Mouse (Mus musculus): Measurements from ENCODE around the gene Ccdc87. TPM values are rescaled to one million over a fixed set of nuclear protein-coding genes. Genes with fewer than 3 reads are reported as not detected.
A peak's percentile ranks its signal among the peaks of the same experiment; 100 is the strongest.

Ccdc87 gene
- polyA plus RNA-seq, 1 experiment from 2014 or later: not detected

DNA sequence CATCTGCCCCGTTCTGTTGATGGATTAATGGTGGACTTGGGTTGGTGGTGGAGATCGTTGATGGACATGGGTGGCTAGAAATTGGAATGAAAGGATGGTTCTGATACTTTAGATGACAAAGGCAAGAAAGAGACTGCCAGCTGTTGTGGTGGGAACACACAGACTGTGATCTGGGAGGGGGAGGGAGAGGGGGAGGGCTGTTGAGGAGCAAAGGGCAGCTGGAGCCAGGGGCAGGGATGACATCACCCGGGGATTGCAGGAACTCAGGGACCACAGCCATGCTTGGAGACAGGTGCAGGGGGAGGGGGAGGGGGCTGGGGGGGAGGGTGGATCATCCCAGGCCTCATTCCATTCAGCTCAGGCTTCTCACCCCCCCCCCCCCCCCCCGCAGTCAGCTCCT lies 37.1 kb downstream of the Ccdc87 start:
- Histone ChIP-seq H3K4me1 (ENCODE audit: control insufficient read depth in 2 of 2, insufficient read depth in 2 of 2, low read length in 2 of 2) (peaks cover 4 to 9% of the 10 kb centered on the region in 2 experiments; a peak in 3 of 4 replicates), H3K9ac (ENCODE audit: low read length) (no peak overlapping the region), H3K4me2 (ENCODE audit: low read length) (no peak overlapping the region), H3K9me3 (ENCODE audit: control insufficient read depth, low read length) (no peaks in the 10 kb centered on the region), H3K4me3 (ENCODE audit: control insufficient read depth in 1 of 2, insufficient read depth in 1 of 2, low read depth in 1 of 2, low read length in 2 of 2) (no peak overlapping the region), H3K27ac (replicated peaks in 1 of 2; ENCODE audit: control insufficient read depth in 1 of 2, insufficient read depth in 1 of 2, low read depth in 2 of 2, low read length in 2 of 2) (no peak overlapping the region), H3K36me3 (ENCODE audit: control insufficient read depth, insufficient read depth, low read length) (no peaks in the 10 kb centered on the region), H3K27me3 (ENCODE audit: control insufficient read depth, insufficient read depth, low read length) (no peaks in the 10 kb centered on the region)
- no peak for ATAC-seq (ENCODE audit: insufficient number of reproducible peaks, insufficient read depth, low FRiP score, low read depth)
- WGBS: 60% methylated on average over 3 of the region's 4 CpGs

DNA sequence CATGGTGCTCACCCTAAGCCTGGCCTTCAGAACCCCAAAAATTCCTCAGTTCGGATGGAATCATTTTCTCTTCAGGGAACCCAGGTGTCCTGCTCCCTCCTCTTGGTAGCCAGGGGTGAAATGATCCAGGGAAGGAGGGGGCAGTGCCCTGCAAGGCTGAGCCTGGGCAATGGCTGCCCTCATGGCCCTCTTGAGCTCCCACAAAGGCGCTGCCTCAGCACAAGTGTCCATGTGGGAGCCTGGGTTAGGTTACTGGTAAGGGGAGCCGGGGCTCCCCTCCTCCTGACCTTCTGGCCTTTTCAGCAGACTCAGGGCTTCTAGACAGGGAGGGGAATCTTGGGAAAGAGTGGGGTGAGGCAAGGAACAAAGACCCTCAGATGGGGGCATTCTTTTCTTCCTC lies 37.6 kb downstream of the Ccdc87 start:
- no peak overlapping the region for H3K4me2 ChIP-seq (ENCODE audit: low read length)
- 64% methylated on average over 3 of the region's 3 CpGs for WGBS
- H3K27me3 ChIP-seq (ENCODE audit: control insufficient read depth, insufficient read depth, low read length): no peaks in the 10 kb centered on the region
- no peak overlapping the region for H3K4me3 ChIP-seq (ENCODE audit: control insufficient read depth in 1 of 2, insufficient read depth in 1 of 2, low read depth in 1 of 2, low read length in 2 of 2)
- no peaks in the 10 kb centered on the region for H3K9me3 ChIP-seq (ENCODE audit: control insufficient read depth, low read length)
- peaks cover 4 to 9% of the 10 kb centered on the region in 2 experiments; a peak in 3 of 4 replicates for H3K4me1 ChIP-seq (ENCODE audit: control insufficient read depth in 2 of 2, insufficient read depth in 2 of 2, low read length in 2 of 2)
- H3K9ac ChIP-seq (ENCODE audit: low read length): no peak overlapping the region
- no peak overlapping the region for H3K27ac ChIP-seq (replicated peaks in 1 of 2; ENCODE audit: control insufficient read depth in 1 of 2, insufficient read depth in 1 of 2, low read depth in 2 of 2, low read length in 2 of 2)
- no peak for ATAC-seq (ENCODE audit: insufficient number of reproducible peaks, insufficient read depth, low FRiP score, low read depth)
- no peaks in the 10 kb centered on the region for H3K36me3 ChIP-seq (ENCODE audit: control insufficient read depth, insufficient read depth, low read length)

DNA sequence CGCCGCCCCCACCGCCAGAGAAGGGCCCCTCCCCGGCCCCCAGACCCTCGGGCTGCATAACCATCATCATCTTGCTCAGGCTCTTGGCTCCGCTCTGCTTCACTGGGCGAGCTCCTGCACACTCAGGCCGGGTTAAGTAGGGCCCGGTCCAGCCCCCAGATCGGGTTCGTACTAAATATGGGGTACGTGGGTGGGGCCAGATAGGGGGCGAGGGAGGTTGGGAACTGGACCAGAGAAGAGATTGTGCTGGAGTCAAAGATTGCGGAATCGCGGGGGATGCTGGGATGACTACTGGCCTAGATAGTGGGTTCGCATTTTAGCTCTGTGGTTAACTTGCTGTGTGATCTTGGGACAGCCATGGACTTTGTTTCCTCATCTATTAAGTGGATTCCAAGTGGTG lies 38.6 kb downstream of the Ccdc87 start, which contains the start of gene Actn3:
Gene Actn3, minus strand, starts transcription at position 125 of the 400 bp plus-strand sequence.
- H3K9me3 ChIP-seq (ENCODE audit: control insufficient read depth, low read length): no peaks in the 10 kb centered on the region
- H3K27ac ChIP-seq (replicated peaks in 1 of 2; ENCODE audit: control insufficient read depth in 1 of 2, insufficient read depth in 1 of 2, low read depth in 2 of 2, low read length in 2 of 2): peak within 1 kb of the TSS; percentile 24 to 45; a peak in 3 of 4 replicates
- no peaks in the 10 kb centered on the region; the same call in 1 of the 2 replicates for H3K36me3 ChIP-seq (ENCODE audit: control insufficient read depth, insufficient read depth, low read length)
- H3K4me3 ChIP-seq (ENCODE audit: control insufficient read depth in 1 of 2, insufficient read depth in 1 of 2, low read depth in 1 of 2, low read length in 2 of 2): peak within 1 kb of the TSS; percentile 73 to 97
- H3K9ac ChIP-seq (ENCODE audit: low read length): peak within 1 kb of the TSS; percentile 93
- peak within 1 kb of the TSS; percentile 83 for H3K4me2 ChIP-seq (ENCODE audit: low read length)
- H3K27me3 ChIP-seq (ENCODE audit: control insufficient read depth, insufficient read depth, low read length): no peaks in the 10 kb centered on the region
- peaks cover 4 to 9% of the 10 kb centered on the region in 2 experiments; a peak in 3 of 4 replicates for H3K4me1 ChIP-seq (ENCODE audit: control insufficient read depth in 2 of 2, insufficient read depth in 2 of 2, low read length in 2 of 2)
- ATAC-seq (ENCODE audit: insufficient number of reproducible peaks, insufficient read depth, low FRiP score, low read depth): peak; percentile 6; the same call in 1 of the 2 replicates
- 3% methylated on average over 17 of the region's 17 CpGs for WGBS

DNA sequence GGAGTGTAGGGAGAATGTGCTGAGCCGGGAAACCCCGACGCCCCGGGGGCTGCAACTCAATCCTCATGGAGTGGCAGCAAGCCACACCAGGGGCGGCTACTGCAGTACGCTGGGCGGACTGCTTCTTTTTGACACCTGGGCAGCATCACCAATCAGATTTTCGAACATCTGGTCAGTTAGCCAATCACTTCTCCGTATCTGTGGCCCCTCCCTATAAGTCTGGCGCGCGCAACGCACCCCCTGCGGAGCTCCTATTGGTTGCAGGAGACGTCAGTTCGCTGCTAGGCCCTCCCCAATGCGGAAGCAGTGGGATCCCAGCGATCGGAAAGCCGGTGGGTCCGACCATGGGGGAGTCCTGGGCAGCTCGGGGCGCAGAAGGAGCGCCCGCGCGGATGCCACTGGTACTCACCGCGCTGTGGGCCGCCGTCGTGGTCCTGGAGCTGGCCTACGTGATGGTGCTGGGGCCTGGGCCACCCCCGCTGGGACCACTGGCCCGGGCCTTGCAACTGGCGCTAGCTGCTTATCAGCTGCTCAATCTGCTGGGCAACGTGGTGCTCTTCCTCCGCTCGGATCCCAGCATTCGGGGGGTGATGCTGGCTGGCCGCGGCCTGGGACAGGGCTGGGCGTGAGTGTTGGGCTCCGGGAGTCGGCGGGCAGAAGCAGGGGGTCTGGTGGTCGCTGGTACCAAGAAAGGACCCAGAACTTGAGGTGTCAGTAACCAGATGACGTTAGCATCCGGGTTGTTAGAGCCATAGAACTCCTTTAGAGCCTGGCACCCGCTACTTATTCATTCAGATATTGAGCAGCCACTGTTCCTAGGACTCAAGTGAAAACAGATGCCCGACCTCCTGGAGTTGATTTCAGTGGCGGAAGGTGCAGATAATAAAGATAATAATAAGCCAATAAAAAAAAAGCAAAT lies 39.5 kb downstream of the Ccdc87 start, which contains the start of gene Zdhhc24:
Gene Zdhhc24, plus strand, starts transcription at position 264 of the 919 bp plus-strand sequence.
- ATAC-seq (ENCODE audit: insufficient number of reproducible peaks, insufficient read depth, low FRiP score, low read depth): peak; percentile 96

DNA sequence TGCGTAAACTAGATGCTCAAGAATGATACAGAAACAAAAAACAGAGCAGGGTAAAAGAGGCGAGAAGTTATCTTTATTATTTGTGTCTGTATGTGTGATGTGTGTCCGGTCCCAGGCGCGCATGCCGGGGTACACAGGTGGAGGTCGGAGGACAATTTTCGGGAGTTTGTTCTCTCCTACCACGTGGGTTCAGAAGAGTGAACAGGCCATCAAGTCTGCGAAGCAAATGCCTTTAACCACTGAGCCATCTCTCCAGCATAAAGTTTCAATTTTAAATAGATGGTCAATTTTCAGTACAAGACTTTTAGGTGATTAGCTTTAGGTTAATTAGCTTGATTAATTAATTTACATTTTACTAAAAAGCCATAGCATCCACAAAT lies 40.1 kb downstream of the Ccdc87 start:
- H3K4me2 ChIP-seq (ENCODE audit: low read length): peak overlapping the region; percentile 83
- H3K9me3 ChIP-seq (ENCODE audit: control insufficient read depth, low read length): no peaks in the 10 kb centered on the region
- H3K36me3 ChIP-seq (ENCODE audit: control insufficient read depth, insufficient read depth, low read length): no peaks in the 10 kb centered on the region; the same call in 1 of the 2 replicates
- H3K27me3 ChIP-seq (ENCODE audit: control insufficient read depth, insufficient read depth, low read length): no peaks in the 10 kb centered on the region
- H3K9ac ChIP-seq (ENCODE audit: low read length): peak overlapping the region; percentile 93
- WGBS: 63% methylated on average over 10 of the region's 10 CpGs
- ATAC-seq (ENCODE audit: insufficient number of reproducible peaks, insufficient read depth, low FRiP score, low read depth): no peak
- H3K4me3 ChIP-seq (ENCODE audit: control insufficient read depth in 1 of 2, insufficient read depth in 1 of 2, low read depth in 1 of 2, low read length in 2 of 2): peak overlapping the region in 1 of 2 experiments; percentile 97; a peak in 2 of 4 replicates
- H3K27ac ChIP-seq (replicated peaks in 1 of 2; ENCODE audit: control insufficient read depth in 1 of 2, insufficient read depth in 1 of 2, low read depth in 2 of 2, low read length in 2 of 2): no peak overlapping the region
- H3K4me1 ChIP-seq (ENCODE audit: control insufficient read depth in 2 of 2, insufficient read depth in 2 of 2, low read length in 2 of 2): peaks cover 4 to 9% of the 10 kb centered on the region in 2 experiments; a peak in 3 of 4 replicates

More for the DNA sequence above, 39.5 kb downstream of the Ccdc87 start, which contains the start of gene Zdhhc24:
- peaks cover 4 to 9% of the 10 kb centered on the region in 2 experiments; a peak in 3 of 4 replicates for H3K4me1 ChIP-seq (ENCODE audit: control insufficient read depth in 2 of 2, insufficient read depth in 2 of 2, low read length in 2 of 2)
- peak within 1 kb of the TSS; percentile 24 to 45; a peak in 3 of 4 replicates for H3K27ac ChIP-seq (replicated peaks in 1 of 2; ENCODE audit: control insufficient read depth in 1 of 2, insufficient read depth in 1 of 2, low read depth in 2 of 2, low read length in 2 of 2)
- peak within 1 kb of the TSS; percentile 93 for H3K9ac ChIP-seq (ENCODE audit: low read length)
- WGBS: under 1% methylated on average over 52 of the region's 52 CpGs
- H3K9me3 ChIP-seq (ENCODE audit: control insufficient read depth, low read length): no peaks in the 10 kb centered on the region
- peak within 1 kb of the TSS; percentile 73 to 97 for H3K4me3 ChIP-seq (ENCODE audit: control insufficient read depth in 1 of 2, insufficient read depth in 1 of 2, low read depth in 1 of 2, low read length in 2 of 2)
- H3K4me2 ChIP-seq (ENCODE audit: low read length): peak within 1 kb of the TSS; percentile 83
- H3K36me3 ChIP-seq (ENCODE audit: control insufficient read depth, insufficient read depth, low read length): no peaks in the 10 kb centered on the region; the same call in 1 of the 2 replicates
- no peaks in the 10 kb centered on the region for H3K27me3 ChIP-seq (ENCODE audit: control insufficient read depth, insufficient read depth, low read length)

DNA sequence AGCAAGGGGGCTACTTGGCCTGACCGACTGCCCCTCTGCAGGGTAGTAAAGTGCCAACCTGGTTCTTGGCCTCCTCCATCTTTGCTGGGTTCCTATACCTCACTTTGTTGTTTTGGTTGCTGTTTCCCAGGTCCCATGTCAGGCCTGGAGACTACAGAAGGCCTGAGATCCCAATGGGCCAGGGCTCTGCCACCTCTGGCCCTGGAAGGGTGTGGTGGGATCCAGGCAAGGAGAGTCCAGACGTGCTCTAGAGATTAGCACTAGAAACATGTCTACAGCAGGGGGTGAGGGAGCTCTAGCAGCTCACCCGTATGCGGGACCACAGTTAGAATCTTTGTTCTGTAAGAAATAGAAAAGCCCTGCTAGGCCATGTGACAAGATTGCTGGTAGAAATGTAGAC lies 44.8 kb downstream of the Ccdc87 start:
- H3K27ac ChIP-seq (replicated peaks in 1 of 2; ENCODE audit: control insufficient read depth in 1 of 2, insufficient read depth in 1 of 2, low read depth in 2 of 2, low read length in 2 of 2): no peak overlapping the region
- ATAC-seq (ENCODE audit: insufficient number of reproducible peaks, insufficient read depth, low FRiP score, low read depth): no peak
- WGBS: 78% methylated on average over 4 of the region's 4 CpGs

DNA sequence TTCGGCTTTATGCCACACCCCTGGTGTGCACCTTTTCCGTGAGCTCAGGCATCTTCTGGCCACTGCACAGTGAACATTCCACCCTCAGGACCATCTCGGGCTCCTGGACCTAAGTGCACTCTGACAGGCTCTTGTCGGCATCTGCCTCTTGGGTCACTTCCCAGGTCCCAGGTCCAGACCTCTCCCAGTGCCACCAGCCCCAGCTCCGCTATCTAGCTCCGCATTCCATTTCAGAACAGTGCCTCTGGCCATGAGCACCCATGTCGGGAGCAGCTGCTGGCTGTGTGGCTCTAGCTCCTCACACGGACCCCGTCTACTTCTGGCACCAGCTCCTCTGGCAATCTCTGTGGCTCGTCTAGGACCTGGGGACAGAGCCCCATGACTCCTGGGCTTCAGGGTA lies 50.6 kb downstream of the Ccdc87 start:
- H3K4me2 ChIP-seq (ENCODE audit: low read length): no peak overlapping the region
- H3K4me3 ChIP-seq (ENCODE audit: control insufficient read depth in 1 of 2, insufficient read depth in 1 of 2, low read depth in 1 of 2, low read length in 2 of 2): no peak overlapping the region
- H3K4me1 ChIP-seq (ENCODE audit: control insufficient read depth in 2 of 2, insufficient read depth in 2 of 2, low read length in 2 of 2): peaks cover 3 to 5% of the 10 kb centered on the region in 2 experiments; a peak in 2 of 4 replicates
- no peaks in the 10 kb centered on the region for H3K36me3 ChIP-seq (ENCODE audit: control insufficient read depth, insufficient read depth, low read length)
- H3K27ac ChIP-seq (replicated peaks in 1 of 2; ENCODE audit: control insufficient read depth in 1 of 2, insufficient read depth in 1 of 2, low read depth in 2 of 2, low read length in 2 of 2): no peak overlapping the region
- no peaks in the 10 kb centered on the region for H3K27me3 ChIP-seq (ENCODE audit: control insufficient read depth, insufficient read depth, low read length)
- no peaks in the 10 kb centered on the region for H3K9me3 ChIP-seq (ENCODE audit: control insufficient read depth, low read length)
- ATAC-seq (ENCODE audit: insufficient number of reproducible peaks, insufficient read depth, low FRiP score, low read depth): no peak
- WGBS: 50% methylated on average over 10 of the region's 10 CpGs
- H3K9ac ChIP-seq (ENCODE audit: low read length): no peak overlapping the region

More for the DNA sequence above, 44.8 kb downstream of the Ccdc87 start:
- H3K27me3 ChIP-seq (ENCODE audit: control insufficient read depth, insufficient read depth, low read length): no peaks in the 10 kb centered on the region
- H3K4me2 ChIP-seq (ENCODE audit: low read length): no peak overlapping the region
- H3K9ac ChIP-seq (ENCODE audit: low read length): no peak overlapping the region
- no peaks in the 10 kb centered on the region for H3K4me1 ChIP-seq (ENCODE audit: control insufficient read depth in 2 of 2, insufficient read depth in 2 of 2, low read length in 2 of 2)
- no peak overlapping the region for H3K4me3 ChIP-seq (ENCODE audit: control insufficient read depth in 1 of 2, insufficient read depth in 1 of 2, low read depth in 1 of 2, low read length in 2 of 2)
- H3K9me3 ChIP-seq (ENCODE audit: control insufficient read depth, low read length): no peaks in the 10 kb centered on the region
- H3K36me3 ChIP-seq (ENCODE audit: control insufficient read depth, insufficient read depth, low read length): no peaks in the 10 kb centered on the region; the same call in 1 of the 2 replicates

All from heart, embryonic 14.5 days (tissue).